ENCODE assay signal across 15 mouse cellular contexts in the genomic region with DNA sequence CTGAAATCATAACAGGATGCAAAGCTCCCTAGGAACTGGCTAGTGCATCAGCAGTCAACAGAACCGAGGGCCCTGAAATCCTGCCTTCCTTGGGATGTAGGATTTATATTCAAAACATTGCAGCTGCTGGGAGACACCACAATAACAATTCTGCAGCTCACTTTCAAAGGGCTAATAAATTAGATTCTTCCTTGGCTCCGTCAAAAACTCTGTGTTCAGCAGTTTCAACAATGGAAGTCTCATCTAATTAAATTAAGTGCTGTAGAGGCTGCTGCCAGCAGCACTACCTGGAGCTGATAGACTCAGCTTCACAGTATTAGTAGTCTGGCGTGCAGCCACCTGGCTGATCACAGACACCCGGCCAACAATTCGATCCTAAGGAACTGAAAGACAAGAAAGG.
DNase-seq lines count a peak whose midpoint lies in the region; ATAC-seq lines count a peak whose summit lies in the region.
"Had no signal": no experiment of that assay in that cellular context is flagged by ENCODE, and none has a peak within 500 bp of the region (broad histone marks: within the 10 kb centered on the region; RNA-seq: fewer than 3 reads in every experiment).

No protein-coding gene starts in this region.

- intact Hi-C loops in heart, postnatal 14 days (cut with DNase I) = no loop called here

- H3K9ac ChIP-seq in hindbrain, embryonic 15.5 days = no peak overlapping the region
- H3K9ac ChIP-seq: liver, embryonic 15.5 days; midbrain, embryonic 12.5 days; stomach, embryonic 15.5 days had no signal

- H3K4me1 ChIP-seq in hindbrain, embryonic 15.5 days (replicated peaks) = peaks cover 5% of the 10 kb centered on the region; the same call in 1 of the 2 replicates
- H3K4me1 ChIP-seq: liver, embryonic 15.5 days; stomach, embryonic 15.5 days had no signal

- H3K27me3 ChIP-seq in hindbrain, embryonic 15.5 days = no peaks in the 10 kb centered on the region
- H3K27me3 ChIP-seq: liver, embryonic 15.5 days; midbrain, embryonic 12.5 days; stomach, embryonic 15.5 days had no signal

- H3K4me3 ChIP-seq in hindbrain, embryonic 15.5 days = no peak overlapping the region
- H3K4me3 ChIP-seq: left cerebral cortex, adult 2 months; liver, embryonic 15.5 days; midbrain, embryonic 12.5 days; stomach, embryonic 15.5 days had no signal

- H3K27ac ChIP-seq in hindbrain, embryonic 15.5 days (replicated peaks) = peak overlapping the region; percentile 69
- H3K27ac ChIP-seq: left cerebral cortex, adult 2 months; liver, embryonic 15.5 days; midbrain, embryonic 12.5 days; stomach, embryonic 15.5 days had no signal

- ATAC-seq in hindbrain, embryonic 15.5 days (ENCODE audit: low FRiP score, low read depth) = peak; percentile 83

- peak overlapping the region; percentile 24; the same call in 1 of the 2 replicates for H3K4me2 ChIP-seq in hindbrain, embryonic 15.5 days
- H3K4me2 ChIP-seq: liver, embryonic 15.5 days; midbrain, embryonic 12.5 days; stomach, embryonic 15.5 days had no signal

- no peaks in the 10 kb centered on the region for H3K9me3 ChIP-seq in hindbrain, embryonic 15.5 days
- H3K9me3 ChIP-seq: liver, embryonic 15.5 days; midbrain, embryonic 12.5 days; stomach, embryonic 15.5 days had no signal

- WGBS in hindbrain, embryonic 15.5 days = 24% methylated on average over 5 of the region's 5 CpGs

- DNase-seq in embryo, embryonic 10 days (ENCODE audit: low spot score) = peak; percentile 5
- no peak for DNase-seq in embryo, embryonic 9.5 days (ENCODE audit: extremely low spot score)
- peak; percentile 4 to 17 for DNase-seq in layer of hippocampus, postnatal 10 days (ENCODE audit: low spot score in 2 of 2)
- DNase-seq in layer of hippocampus, adult 9-11 months = no peak
- peak; percentile 32 for DNase-seq in brain, embryonic 18.5 days (ENCODE audit: low read depth, low spot score)
- no peak for DNase-seq in heart, postnatal 14 days
- DNase-seq in adipocyte (ENCODE audit: low spot score) = no peak
- DNase-seq: adrenal gland, adult 2 months; cerebellum, adult 8-10 months; heart, adult 11 months had no signal

- H3K36me3 ChIP-seq in hindbrain, embryonic 15.5 days = no peaks in the 10 kb centered on the region
- H3K36me3 ChIP-seq: liver, embryonic 15.5 days; midbrain, embryonic 12.5 days; stomach, embryonic 15.5 days had no signal

Comparison
In these comparisons a context has a peak if more than half of its experiments do, and no peak if none do; other contexts are left out.
1. DNase-seq: peak in embryo, embryonic 10 days (single experiment), layer of hippocampus, postnatal 10 days (2 of 2) and brain, embryonic 18.5 days (single experiment); none in embryo, embryonic 9.5 days (single experiment), layer of hippocampus, adult 9-11 months (single experiment), heart, postnatal 14 days (0 of 2) and adipocyte (single experiment).